Mouse (Mus musculus) forebrain, embryonic 14.5 days (tissue): Measurements from ENCODE around the gene Prkag2. TPM values are rescaled to one million over a fixed set of nuclear protein-coding genes. Genes with fewer than 3 reads are reported as not detected.
A peak's percentile ranks its signal among the peaks of the same experiment; 100 is the strongest.

Source experiments
- ATAC-seq: fragments of 200-750 bp; cut with Nextera tagmentation; 2 replicates; pipeline ENCODE4 v1.8.0; 2017; ENCODE audit warnings: mild to moderate bottlenecking, moderate library complexity
- DNase-seq: peaks from one replicate; pipeline ENCODE4 v3.0.0-alpha.2; 2015; ENCODE audit warnings: low spot score
- H3K27ac ChIP-seq: fragments of 300-500 bp; sonication (generic); 2 replicates; pipeline ENCODE4 v1.5.1; 2014; ENCODE audit warnings: low read depth, mild to moderate bottlenecking, control low read depth, low read length, moderate library complexity
- H3K27me3 ChIP-seq: fragments of 300-500 bp; sonication (generic); replicated peaks from 2 replicates; pipeline ENCODE4 v1.6.1; 2014; ENCODE audit warnings: low read length, control low read depth, mixed read lengths; ENCODE audit not compliant: control insufficient read depth, insufficient read depth
- H3K36me3 ChIP-seq: fragments of 300-500 bp; sonication (generic); 2 replicates; pipeline ENCODE4 v1.6.1; 2014; ENCODE audit warnings: low read length, control low read depth; ENCODE audit not compliant: control insufficient read depth, insufficient read depth
- H3K4me1 ChIP-seq: fragments of 300-500 bp; sonication (generic); 2 replicates; pipeline ENCODE4 v1.6.1; 2014; ENCODE audit warnings: antibody characterized with exemption, low read length, control low read depth; ENCODE audit not compliant: control insufficient read depth, insufficient read depth
- H3K4me2 ChIP-seq: fragments of 300-500 bp; sonication (generic); 2 replicates; pipeline ENCODE4 v1.6.1; 2014; ENCODE audit warnings: mild to moderate bottlenecking, control low read depth, low read length
- H3K4me3 ChIP-seq: fragments of 300-500 bp; sonication (generic); 2 replicates; pipeline ENCODE4 v1.5.1; 2014; ENCODE audit warnings: low read depth, low read length, control low read depth
- H3K9ac ChIP-seq: fragments of 300-500 bp; sonication (generic); 2 replicates; pipeline ENCODE4 v1.6.1; 2014; ENCODE audit warnings: mild to moderate bottlenecking, low read length, control low read depth, moderate library complexity
- H3K9me3 ChIP-seq: fragments of 300-500 bp; sonication (generic); replicated peaks from 2 replicates; pipeline ENCODE4 v1.6.1; 2016; ENCODE audit warnings: low read length, control low read depth, mixed read lengths; ENCODE audit not compliant: control insufficient read depth
- WGBS: fragments of 180-500 bp; shearing (Covaris S2); extraction: QIAGEN DNeasy Blood & Tissue Kit; methylation state at CpG from one replicate; pipeline ENCODE4 v1.1.7; 2014; 5-methylcytosine and 5-hydroxymethylcytosine counted together
- polyA plus RNA-seq: library from polyadenylated mRNA; unstranded; fragments of >200 nt; fragmentation: Nextera tagmentation; extraction: Ambion mirVana; gene quantifications from 2 replicates; pipeline ENCODE4 v1.2.1, GENCODE M21; 2014

Gene Prkag2
- polyA plus RNA-seq, 1 experiment from 2014 or later: 80.6 TPM

- Histone ChIP-seq H3K4me2 (no peak overlapping the region), H3K27me3 (no peaks in the 10 kb centered on the region), H3K27ac (no peak overlapping the region), H3K4me3 (no peak overlapping the region), H3K9ac (no peak overlapping the region), H3K36me3 (no peaks in the 10 kb centered on the region), H3K4me1 (peaks cover 5% of the 10 kb centered on the region; the same call in 1 of the 2 replicates), H3K9me3 (no peaks in the 10 kb centered on the region)
- ATAC-seq: no peak
- DNase-seq: no peak
- WGBS: 52% methylated on average over 3 of the region's 3 CpGs
These were observed 110.8 kb downstream of the Prkag2 start for GRCm38 (mm10) chr5:24989683-24990082.

- Histone ChIP-seq H3K4me1 (peaks cover 7% of the 10 kb centered on the region; the same call in 1 of the 2 replicates), H3K4me2 (peak overlapping the region; percentile 36), H3K9ac (peak overlapping the region; percentile 54), H3K27ac (peak overlapping the region; percentile 93), H3K4me3 (no peak overlapping the region; the same call in 1 of the 2 replicates), H3K9me3 (no peaks in the 10 kb centered on the region), H3K27me3 (no peaks in the 10 kb centered on the region), H3K36me3 (no peaks in the 10 kb centered on the region)
- no peak for ATAC-seq
- WGBS: 18% methylated on average over 2 of the region's 2 CpGs
- DNase-seq: no peak
These were observed 113.5 kb downstream of the Prkag2 start for GRCm38 (mm10) chr5:24986956-24987355.

- H3K27ac ChIP-seq: peak overlapping the region; percentile 93
- WGBS: 48% methylated on average over 9 of the region's 9 CpGs
- peak overlapping the region; percentile 54 for H3K9ac ChIP-seq
- no peaks in the 10 kb centered on the region for H3K9me3 ChIP-seq
- H3K4me2 ChIP-seq: peak overlapping the region; percentile 36
- no peaks in the 10 kb centered on the region for H3K27me3 ChIP-seq
- H3K4me1 ChIP-seq: peaks cover 7% of the 10 kb centered on the region; the same call in 1 of the 2 replicates
- H3K36me3 ChIP-seq: no peaks in the 10 kb centered on the region
- DNase-seq (peak; percentile 23), ATAC-seq (peak; percentile 50; the same call in 1 of the 2 replicates)
- H3K4me3 ChIP-seq: peak overlapping the region; percentile 18; the same call in 1 of the 2 replicates
These were observed 114.1 kb downstream of the Prkag2 start for GRCm38 (mm10) chr5:24986204-24986940.

GRCm38 (mm10) chr5:24985434-24986176 lies 114.8 kb downstream of the Prkag2 start:
- peak overlapping the region; percentile 54 for H3K9ac ChIP-seq
- no peaks in the 10 kb centered on the region for H3K36me3 ChIP-seq
- WGBS: 73% methylated on average over 11 of the region's 11 CpGs
- ATAC-seq: peak; percentile 84
- H3K27ac ChIP-seq: peak overlapping the region; percentile 93
- H3K27me3 ChIP-seq: no peaks in the 10 kb centered on the region
- peak overlapping the region; percentile 36 for H3K4me2 ChIP-seq
- H3K4me3 ChIP-seq: peak overlapping the region; percentile 18; the same call in 1 of the 2 replicates
- DNase-seq: peak; percentile 85
- peaks cover 7% of the 10 kb centered on the region; the same call in 1 of the 2 replicates for H3K4me1 ChIP-seq
- no peaks in the 10 kb centered on the region for H3K9me3 ChIP-seq

- WGBS: 63% methylated on average over 1 of the region's 1 CpGs
- H3K9ac ChIP-seq: no peak overlapping the region
- no peaks in the 10 kb centered on the region for H3K36me3 ChIP-seq
- H3K27me3 ChIP-seq: no peaks in the 10 kb centered on the region
- ATAC-seq: no peak
- no peaks in the 10 kb centered on the region for H3K9me3 ChIP-seq
- no peak overlapping the region for H3K4me2 ChIP-seq
- peak overlapping the region; percentile 93; the same call in 1 of the 2 replicates for H3K27ac ChIP-seq
- H3K4me3 ChIP-seq: no peak overlapping the region
- H3K4me1 ChIP-seq: peaks cover 7% of the 10 kb centered on the region; the same call in 1 of the 2 replicates
- no peak for DNase-seq
These were observed 116.3 kb downstream of the Prkag2 start for GRCm38 (mm10) chr5:24984157-24984556.

GRCm38 (mm10) chr5:24983539-24983938 lies 116.9 kb downstream of the Prkag2 start:
- no peak overlapping the region for H3K9ac ChIP-seq
- no peak overlapping the region for H3K4me3 ChIP-seq
- DNase-seq (peak; percentile 49), ATAC-seq (no peak; the same call in 1 of the 2 replicates)
- H3K9me3 ChIP-seq: no peaks in the 10 kb centered on the region
- no peak overlapping the region for H3K4me2 ChIP-seq
- H3K27me3 ChIP-seq: no peaks in the 10 kb centered on the region
- H3K4me1 ChIP-seq: peaks cover 7% of the 10 kb centered on the region; the same call in 1 of the 2 replicates
- 16% methylated on average over 3 of the region's 3 CpGs for WGBS
- no peak overlapping the region for H3K27ac ChIP-seq
- H3K36me3 ChIP-seq: no peaks in the 10 kb centered on the region

- no peak for ATAC-seq
- Histone ChIP-seq H3K36me3 (no peaks in the 10 kb centered on the region), H3K27ac (no peak overlapping the region), H3K9me3 (no peaks in the 10 kb centered on the region), H3K4me1 (peaks cover 7% of the 10 kb centered on the region; the same call in 1 of the 2 replicates), H3K27me3 (no peaks in the 10 kb centered on the region), H3K4me2 (no peak overlapping the region), H3K4me3 (no peak overlapping the region), H3K9ac (no peak overlapping the region)
- WGBS: 74% methylated on average over 3 of the region's 3 CpGs
- DNase-seq: no peak
These were observed 118.2 kb downstream of the Prkag2 start for GRCm38 (mm10) chr5:24982258-24982657.

- H3K27me3 ChIP-seq: no peaks in the 10 kb centered on the region
These were observed 118.7 kb downstream of the Prkag2 start for GRCm38 (mm10) chr5:24981765-24982164.

More at GRCm38 (mm10) chr5:24981765-24982164, 118.7 kb downstream of the Prkag2 start:
- Histone ChIP-seq H3K36me3 (no peaks in the 10 kb centered on the region), H3K4me3 (no peak overlapping the region), H3K9me3 (no peaks in the 10 kb centered on the region), H3K27ac (no peak overlapping the region), H3K4me1 (peaks cover 7% of the 10 kb centered on the region; the same call in 1 of the 2 replicates), H3K9ac (no peak overlapping the region), H3K4me2 (no peak overlapping the region)
- no peak for DNase-seq
- ATAC-seq: no peak
- 78% methylated on average over 6 of the region's 6 CpGs for WGBS
